Mouse (Mus musculus) kidney, embryonic 16.5 days (tissue): ENCODE measurements around the gene Nat8f5. TPM values are rescaled to one million over a fixed set of nuclear protein-coding genes. Genes with fewer than 3 reads are reported as not detected.
"Not testable (repeated sequence)": the region's sequence is repeated elsewhere in the genome, so short reads cannot be mapped to it uniquely, and the experiment has no call there.

Experiments
- ATAC-seq: fragments of 200-750 bp; cut with Nextera tagmentation; 2 replicates; pipeline ENCODE4 v1.8.0; 2017; ENCODE audit warnings: moderate TSS enrichment; ENCODE audit not compliant: low FRiP score, low TSS enrichment
- H3K27ac ChIP-seq: fragments of 300-500 bp; sonication (generic); 2 replicates; pipeline ENCODE4 v1.5.1; 2014; ENCODE audit warnings: low read length
- H3K27me3 ChIP-seq: fragments of 300-500 bp; sonication (generic); 2 replicates; pipeline ENCODE4 v1.6.1; 2014; ENCODE audit warnings: low read length, control low read depth, mixed read lengths; ENCODE audit not compliant: insufficient read depth
- H3K36me3 ChIP-seq: fragments of 300-500 bp; sonication (generic); 2 replicates; pipeline ENCODE4 v1.6.1; 2014; ENCODE audit warnings: low read length, control low read depth, mixed read lengths; ENCODE audit not compliant: insufficient read depth
- H3K4me1 ChIP-seq: fragments of 300-500 bp; sonication (generic); 2 replicates; pipeline ENCODE4 v1.6.1; 2014; ENCODE audit warnings: low read length, control low read depth, mixed read lengths; ENCODE audit not compliant: insufficient read depth
- H3K4me2 ChIP-seq: fragments of 300-500 bp; sonication (generic); replicated peaks from 2 replicates; pipeline ENCODE4 v1.6.1; 2014; ENCODE audit warnings: low read depth, low read length
- H3K4me3 ChIP-seq: fragments of 300-500 bp; sonication (generic); 2 replicates; pipeline ENCODE4 v1.5.1; 2014; ENCODE audit warnings: mild to moderate bottlenecking, low read length
- H3K9ac ChIP-seq: fragments of 300-500 bp; sonication (generic); replicated peaks from 2 replicates; pipeline ENCODE4 v1.6.1; 2014; ENCODE audit warnings: low read length
- H3K9me3 ChIP-seq: fragments of 300-500 bp; sonication (generic); 2 replicates; pipeline ENCODE4 v1.6.1; 2016; ENCODE audit warnings: low read length, control low read depth
- WGBS: fragments of 180-500 bp; shearing (Covaris S2); extraction: QIAGEN DNeasy Blood & Tissue Kit; methylation state at CpG from one replicate; pipeline ENCODE4 v1.1.7; 2014; 5-methylcytosine and 5-hydroxymethylcytosine counted together
- microRNA-seq: library from miRNA; unstranded; fragments of <30 nt; microRNA quantifications from one replicate; pipeline ENCODE4, GENCODE M21; 2016
- polyA plus RNA-seq: library from polyadenylated mRNA; unstranded; fragments of >200 nt; fragmentation: Nextera tagmentation; extraction: Ambion mirVana; gene quantifications from 2 replicates; pipeline ENCODE4 v1.2.1, GENCODE M21; 2015

The Nat8f5 gene
- polyA plus RNA-seq, 1 experiment from 2014 or later, result 0.32 TPM

- H3K4me2 ChIP-seq, result no peak overlapping the region
- H3K36me3 ChIP-seq, result no peaks in the 10 kb centered on the region
- no peaks in the 10 kb centered on the region for H3K4me1 ChIP-seq
- no peak overlapping the region for H3K4me3 ChIP-seq
- H3K27ac ChIP-seq, result no peak overlapping the region
- no peak overlapping the region for H3K9ac ChIP-seq
- ATAC-seq, result no peak
- H3K9me3 ChIP-seq, result no peaks in the 10 kb centered on the region
- WGBS, result 61% methylated on average over 1 of the region's 1 CpGs
- H3K27me3 ChIP-seq, result no peaks in the 10 kb centered on the region
These were observed 2.4 kb downstream of the Nat8f5 start for GRCm38 (mm10) chr6:85818338-85818737.

- H3K9ac ChIP-seq, result no peak overlapping the region
- no peaks in the 10 kb centered on the region for H3K27me3 ChIP-seq
- no peak overlapping the region for H3K27ac ChIP-seq
- no peak overlapping the region for H3K4me2 ChIP-seq
- H3K4me3 ChIP-seq, result no peak overlapping the region
- WGBS, result 79% methylated on average over 2 of the region's 2 CpGs
- H3K9me3 ChIP-seq, result no peaks in the 10 kb centered on the region
- H3K36me3 ChIP-seq, result no peaks in the 10 kb centered on the region
- no peaks in the 10 kb centered on the region for H3K4me1 ChIP-seq
- ATAC-seq, result no peak
These were observed 7.4 kb downstream of the Nat8f5 start for GRCm38 (mm10) chr6:85813339-85813738.

- not testable (repeated sequence) for ATAC-seq, H3K4me2 ChIP-seq, H3K4me1 ChIP-seq, H3K27me3 ChIP-seq, H3K9ac ChIP-seq, H3K27ac ChIP-seq, H3K9me3 ChIP-seq, H3K36me3 ChIP-seq, H3K4me3 ChIP-seq
- WGBS, result 47% methylated on average over 2 of the region's 3 CpGs
These were observed 9.7 kb downstream of the Nat8f5 start for GRCm38 (mm10) chr6:85810942-85811537.

- not testable (repeated sequence) for ATAC-seq, H3K36me3 ChIP-seq, H3K27me3 ChIP-seq, H3K4me1 ChIP-seq, H3K4me2 ChIP-seq, H3K27ac ChIP-seq, H3K9ac ChIP-seq, H3K9me3 ChIP-seq, H3K4me3 ChIP-seq
- WGBS, result 85% methylated on average over 2 of the region's 3 CpGs
These were observed 10.3 kb downstream of the Nat8f5 start for GRCm38 (mm10) chr6:85810514-85810913.

- not testable (repeated sequence) for H3K36me3 ChIP-seq, H3K27me3 ChIP-seq, H3K4me2 ChIP-seq, H3K9me3 ChIP-seq, ATAC-seq, H3K9ac ChIP-seq, H3K4me3 ChIP-seq, H3K27ac ChIP-seq, H3K4me1 ChIP-seq
- WGBS, result 72% methylated on average over 2 of the region's 3 CpGs
These were observed 11.0 kb downstream of the Nat8f5 start for GRCm38 (mm10) chr6:85809784-85810183.

DNA sequence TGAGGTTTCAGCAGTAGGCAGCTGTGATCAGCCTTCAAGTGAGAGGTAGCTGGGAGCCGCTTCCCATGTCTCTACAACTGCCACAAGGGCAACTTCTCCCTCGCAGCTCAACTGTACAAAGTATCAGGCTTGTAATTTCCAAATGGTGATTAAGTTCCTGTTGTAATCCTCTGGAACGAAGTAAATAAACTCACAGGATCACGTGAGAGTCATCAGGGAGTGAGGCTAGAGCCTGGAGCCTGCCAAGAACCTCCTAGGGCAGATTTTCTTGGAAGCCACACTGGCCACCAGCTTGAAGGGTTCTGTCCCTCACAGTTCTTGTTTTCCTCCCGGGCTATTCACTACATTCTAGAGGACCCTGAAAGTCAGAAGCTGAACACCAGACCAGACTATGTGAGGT lies 17.6 kb downstream of the Nat8f5 start:
- not testable (repeated sequence) for H3K36me3 ChIP-seq, H3K9ac ChIP-seq, H3K4me3 ChIP-seq, H3K4me2 ChIP-seq, ATAC-seq, H3K27me3 ChIP-seq, H3K4me1 ChIP-seq, H3K9me3 ChIP-seq, H3K27ac ChIP-seq
- 64% methylated on average over 5 of the region's 5 CpGs for WGBS

Small RNA genes within 50 kb of the gene (microRNA-seq; reads per million reads assigned to microRNA genes)
- not detected for gene Mir6375

Other genes with a start within 250 kb of the Nat8f5 start
- gene Alms1, start 233.4 kb downstream of the Nat8f5 start, polyA plus RNA-seq, result 3.8 and 5.7 TPM in 2 replicates
- gene Nat8f7, start 107.8 kb downstream of the Nat8f5 start, polyA plus RNA-seq, result not detected in 2 replicates
- 0.14 and 0.19 TPM in 2 replicates for gene Nat8f3, start 55.2 kb downstream of the Nat8f5 start, polyA plus RNA-seq
- 0.20 TPM in 1 of 2 replicates, not detected in the other for gene Nat8f6, start within 50 bp of the Nat8f5 start, polyA plus RNA-seq
- gene Nat8, start 11.1 kb upstream of the Nat8f5 start, polyA plus RNA-seq, result 2.6 and 4.3 TPM in 2 replicates
- 2.7 and 3.8 TPM in 2 replicates for gene Nat8f2, start 48.2 kb upstream of the Nat8f5 start, polyA plus RNA-seq
- 8.2 and 8.6 TPM in 2 replicates for gene Nat8f4, start 83.9 kb upstream of the Nat8f5 start, polyA plus RNA-seq
- gene Tprkb, start 90.9 kb upstream of the Nat8f5 start, polyA plus RNA-seq, result 35.3 and 41.1 TPM in 2 replicates
- gene Nat8f1, start 94.7 kb upstream of the Nat8f5 start, polyA plus RNA-seq, result 96.6 and 128 TPM in 2 replicates
- 40.5 and 48.3 TPM in 2 replicates for gene Dusp11, start 140.7 kb upstream of the Nat8f5 start, polyA plus RNA-seq
- gene Figla, start 195.2 kb upstream of the Nat8f5 start, polyA plus RNA-seq, result not detected in 2 replicates
- gene Add2, start 207.7 kb upstream of the Nat8f5 start, polyA plus RNA-seq, result 5.0 and 6.0 TPM in 2 replicates